Mouse (Mus musculus) CH12.LX (cell line): ENCODE data around the gene U2af2. TPM values are rescaled to one million over a fixed set of nuclear protein-coding genes. Genes with fewer than 3 reads are reported as not detected.
"Not testable (repeated sequence)": the region's sequence is repeated elsewhere in the genome, so short reads cannot be mapped to it uniquely, and the experiment has no call there.

ENCODE experiments used
- DNase-seq: peaks from one replicate; pipeline ENCODE4 v3.0.0-alpha.2; 2013; ENCODE audit errors: extremely low read depth
- H3K27ac ChIP-seq: 2 replicates; pipeline ENCODE4 v1.5.1; 2012; ENCODE audit warnings: low read depth, mild to moderate bottlenecking, control low read depth, moderate library complexity; ENCODE audit not compliant: insufficient read depth
- H3K27me3 ChIP-seq: replicated peaks from 2 replicates; pipeline ENCODE3; 2012; ENCODE audit warnings: inconsistent platforms
- H3K36me3 ChIP-seq, 2 experiments: replicated peaks in 1 of 2; 2 replicates each; pipeline versions ENCODE3 to v1.6.1; 2012; ENCODE audit warnings: inconsistent platforms in 1 of 2, low read length in 1 of 2, mild to moderate bottlenecking in 1 of 2, mixed read lengths in 1 of 2, moderate library complexity in 1 of 2; ENCODE audit not compliant: control insufficient read depth in 1 of 2, insufficient read depth in 1 of 2
- H3K4me1 ChIP-seq, 2 experiments: 2 replicates each; pipeline ENCODE4 v1.6.1; 2012; ENCODE audit warnings: inconsistent platforms in 1 of 2, moderate library complexity in 1 of 2; ENCODE audit not compliant: insufficient read depth in 2 of 2, control insufficient read depth in 1 of 2
- H3K4me2 ChIP-seq: 2 replicates; pipeline ENCODE4 v1.6.1; 2012; ENCODE audit warnings: low read depth, mild to moderate bottlenecking, control low read depth; ENCODE audit not compliant: poor library complexity, insufficient read depth, severe bottlenecking
- H3K4me3 ChIP-seq, 3 experiments: fragments of 150-350 bp in 1 of 3; sonication (generic) in 1 of 3; replicated peaks in 1 of 3; 2 replicates each; pipeline versions ENCODE3 to v1.5.1; 2011 to 2012; ENCODE audit warnings: low read depth in 2 of 3, low read length in 2 of 3, mild to moderate bottlenecking in 2 of 3, moderate library complexity in 2 of 3, control low read depth in 1 of 3, improper control_type of control experiment in 1 of 3, inconsistent platforms in 1 of 3, mixed read lengths in 1 of 3; ENCODE audit not compliant: poor library complexity in 1 of 3
- H3K79me2 ChIP-seq: replicated peaks from 2 replicates; pipeline ENCODE4 v1.6.1; 2012; ENCODE audit warnings: mild to moderate bottlenecking, moderate library complexity; ENCODE audit not compliant: control insufficient read depth, poor library complexity, insufficient read depth, severe bottlenecking; ENCODE audit errors: extremely low read depth
- H3K9ac ChIP-seq: 2 replicates; pipeline ENCODE4 v1.6.1; 2012; ENCODE audit warnings: low read depth, mild to moderate bottlenecking, control low read depth, moderate library complexity; ENCODE audit not compliant: insufficient read depth
- H3K9me3 ChIP-seq: replicated peaks from 2 replicates; pipeline ENCODE3; 2012; ENCODE audit warnings: low read length, inconsistent platforms, mixed read lengths
- BHLHE40 ChIP-seq: IDR thresholded peaks from 2 replicates; pipeline ENCODE4 v1.6.1; 2011; ENCODE audit warnings: mild to moderate bottlenecking, low read depth, low read length, improper control_type of control experiment
- CHD1 ChIP-seq: IDR thresholded peaks from 2 replicates; pipeline ENCODE4 v1.6.1; 2012; ENCODE audit warnings: low read depth, low read length, improper control_type of control experiment, inconsistent platforms
- CHD2 ChIP-seq: IDR thresholded peaks from 2 replicates; pipeline ENCODE4 v1.6.1; 2011; ENCODE audit warnings: low read length, improper control_type of control experiment
- E2F4 ChIP-seq: IDR thresholded peaks from 2 replicates; pipeline ENCODE4 v1.6.1; 2011; ENCODE audit warnings: low read depth, low read length, improper control_type of control experiment; ENCODE audit not compliant: insufficient replicate concordance
- ETS1 ChIP-seq: conservative IDR thresholded peaks from 2 replicates; pipeline ENCODE4 v1.6.1; 2012; ENCODE audit warnings: low read depth, mild to moderate bottlenecking, inconsistent platforms, low read length, improper control_type of control experiment, moderate library complexity
- GABPA ChIP-seq: IDR thresholded peaks from 2 replicates; pipeline ENCODE4 v1.6.1; 2012; ENCODE audit warnings: low read depth, low read length, improper control_type of control experiment, inconsistent platforms; ENCODE audit not compliant: insufficient replicate concordance
- JUN ChIP-seq: IDR thresholded peaks from 2 replicates; pipeline ENCODE4 v1.6.1; 2011; ENCODE audit warnings: low read depth, mild to moderate bottlenecking, low read length, improper control_type of control experiment, moderate library complexity; ENCODE audit not compliant: insufficient read depth
- JUND ChIP-seq: conservative IDR thresholded peaks from 2 replicates; pipeline ENCODE4 v1.6.1; 2011; ENCODE audit warnings: low read depth, low read length, improper control_type of control experiment
- MAFK ChIP-seq: IDR thresholded peaks from 2 replicates; pipeline ENCODE4 v1.6.1; 2011; ENCODE audit warnings: low read length, improper control_type of control experiment; ENCODE audit not compliant: insufficient replicate concordance
- MAX ChIP-seq: IDR thresholded peaks from 2 replicates; pipeline ENCODE4 v1.6.1; 2011; ENCODE audit warnings: low read length, improper control_type of control experiment
- MEF2A ChIP-seq: IDR thresholded peaks from 2 replicates; pipeline ENCODE4 v1.6.1; 2014; ENCODE audit warnings: low read depth, mild to moderate bottlenecking, inconsistent platforms, low read length, improper control_type of control experiment, borderline replicate concordance
- MYC ChIP-seq: IDR thresholded peaks from 2 replicates; pipeline ENCODE4 v1.6.1; 2011; ENCODE audit warnings: low read depth, mild to moderate bottlenecking, improper control_type of control experiment, low read length
- NRF1 ChIP-seq: IDR thresholded peaks from 2 replicates; pipeline ENCODE4 v1.6.1; 2014; ENCODE audit warnings: low read depth, mild to moderate bottlenecking, inconsistent platforms, low read length, improper control_type of control experiment, moderate library complexity
- POLR2AphosphoS2 ChIP-seq: IDR thresholded peaks from 2 replicates; pipeline ENCODE4 v1.6.1; 2011; ENCODE audit warnings: low read depth, low read length, improper control_type of control experiment
- SIN3A ChIP-seq: IDR thresholded peaks from 2 replicates; pipeline ENCODE4 v1.6.1; 2012; ENCODE audit warnings: low read length, improper control_type of control experiment, inconsistent platforms
- TCF12 ChIP-seq: IDR thresholded peaks from 2 replicates; pipeline ENCODE4 v1.6.1; 2014; ENCODE audit warnings: low read depth, mild to moderate bottlenecking, inconsistent platforms, low read length, improper control_type of control experiment
- dilution Hi-C: fragments of 300-500 bp; cut with MboI; formaldehyde crosslinking; loops from 2 replicates; pipeline ENCODE4 v1.14.3; 2020; ENCODE audit warnings: low sequenced_read_pairs; ENCODE audit not compliant: extremely low pct_unique_long_range_greater_than_20kb, extremely low pct_ligation_motif_present
- in situ Hi-C: fragments of 300-500 bp; cut with MboI; formaldehyde crosslinking; loops from 3 replicates; pipeline ENCODE4 v1.14.3; 2019; ENCODE audit warnings: low sequenced_read_pairs, low pct_ligation_motif_present, low pct_unique_long_range_greater_than_20kb, mixed read lengths
- polyA plus RNA-seq: library from polyadenylated mRNA; unstranded; fragments of >175 nt; gene quantifications from 2 replicates; pipeline ENCODE4 v1.2.1, GENCODE M21; 2012; ENCODE audit warnings: low read depth; ENCODE audit not compliant: insufficient read length
- total RNA-seq, 2 experiments: library from RNA; depleted of rRNA; stranded (reverse); fragments of 300-350 nt in 1 of 2; fragments of >200 nt in 1 of 2; gene quantifications; 2 replicates each; pipeline ENCODE4 v1.2.3; 2012 to 2014

Gene U2af2
- total and polyA plus RNA-seq, 3 experiments: 293 to 449 (median 295) TPM

- no peak for TF ChIP-seq MAX
- TF ChIP-seq GABPA: no peak
- TF ChIP-seq TCF12: no peak
- no peak for TF ChIP-seq MEF2A
- dilution Hi-C loops: no loop called here
These were observed 13.0 kb downstream of the U2af2 start for GRCm38 (mm10) chr7:5074984-5075383.

GRCm38 (mm10) chr7:5076931-5077330, 15.0 kb downstream of the U2af2 start:
- Histone ChIP-seq H3K27me3 (no peaks in the 10 kb centered on the region), H3K79me2 (peaks cover 68% of the 10 kb centered on the region), H3K4me1 (peaks cover 5 to 29% of the 10 kb centered on the region in 2 experiments), H3K27ac (0 out of 2 replicates have a peak overlapping the region, but pooled peaks have one; percentile 33), H3K36me3 (peaks cover 65 to 71% of the 10 kb centered on the region in 2 experiments), H3K4me2 (no peak overlapping the region), H3K9ac (no peak overlapping the region), H3K4me3 (no peak overlapping the region), H3K9me3 (no peaks in the 10 kb centered on the region)
- no peak for DNase-seq
- no peak for TF ChIP-seq CHD2
- TF ChIP-seq E2F4: no peak
- TF ChIP-seq MAFK: no peak
- no peak for TF ChIP-seq BHLHE40
- TF ChIP-seq POLR2AphosphoS2: no peak
- TF ChIP-seq JUN: no peak
- TF ChIP-seq JUND: no peak
- TF ChIP-seq NRF1: no peak
- TF ChIP-seq MYC: no peak
- no peak for TF ChIP-seq ETS1
- no peak for TF ChIP-seq CHD1
- no peak for TF ChIP-seq SIN3A
- in situ Hi-C loops (no loop called here), dilution Hi-C loops (no loop called here)

More at GRCm38 (mm10) chr7:5074984-5075383, 13.0 kb downstream of the U2af2 start:
- Histone ChIP-seq H3K4me3 (no peak overlapping the region), H3K79me2 (peaks cover 69% of the 10 kb centered on the region), H3K4me1 (peaks cover 5 to 27% of the 10 kb centered on the region in 2 experiments), H3K9ac (no peak overlapping the region), H3K27me3 (no peaks in the 10 kb centered on the region), H3K36me3 (peaks cover 83 to 89% of the 10 kb centered on the region in 2 experiments), H3K4me2 (no peak overlapping the region), H3K9me3 (no peaks in the 10 kb centered on the region), H3K27ac (no peak overlapping the region)
- no peak for DNase-seq
- in situ Hi-C loops: no loop called here

- H3K79me2 ChIP-seq: peaks cover 57% of the 10 kb centered on the region
- H3K36me3 ChIP-seq: peaks cover 39 to 51% of the 10 kb centered on the region in 2 experiments
- dilution Hi-C loops, H3K27me3 ChIP-seq, DNase-seq, in situ Hi-C loops, H3K9me3 ChIP-seq: not testable (repeated sequence)
- H3K4me1 ChIP-seq: peaks cover 5 to 35% of the 10 kb centered on the region in 2 experiments
- peak overlapping the region; percentile 48 for H3K4me2 ChIP-seq
- H3K9ac ChIP-seq: peak overlapping the region; percentile 43; the same call in 1 of the 2 replicates
- peak overlapping the region in 2 of 3 experiments; percentile 57 to 93 for H3K4me3 ChIP-seq
- H3K27ac ChIP-seq: peak overlapping the region; percentile 60
These were observed 17.5 kb downstream of the U2af2 start for GRCm38 (mm10) chr7:5079365-5080009.
